ENCODE assay signal across 8 mouse cellular contexts in the genomic region with DNA sequence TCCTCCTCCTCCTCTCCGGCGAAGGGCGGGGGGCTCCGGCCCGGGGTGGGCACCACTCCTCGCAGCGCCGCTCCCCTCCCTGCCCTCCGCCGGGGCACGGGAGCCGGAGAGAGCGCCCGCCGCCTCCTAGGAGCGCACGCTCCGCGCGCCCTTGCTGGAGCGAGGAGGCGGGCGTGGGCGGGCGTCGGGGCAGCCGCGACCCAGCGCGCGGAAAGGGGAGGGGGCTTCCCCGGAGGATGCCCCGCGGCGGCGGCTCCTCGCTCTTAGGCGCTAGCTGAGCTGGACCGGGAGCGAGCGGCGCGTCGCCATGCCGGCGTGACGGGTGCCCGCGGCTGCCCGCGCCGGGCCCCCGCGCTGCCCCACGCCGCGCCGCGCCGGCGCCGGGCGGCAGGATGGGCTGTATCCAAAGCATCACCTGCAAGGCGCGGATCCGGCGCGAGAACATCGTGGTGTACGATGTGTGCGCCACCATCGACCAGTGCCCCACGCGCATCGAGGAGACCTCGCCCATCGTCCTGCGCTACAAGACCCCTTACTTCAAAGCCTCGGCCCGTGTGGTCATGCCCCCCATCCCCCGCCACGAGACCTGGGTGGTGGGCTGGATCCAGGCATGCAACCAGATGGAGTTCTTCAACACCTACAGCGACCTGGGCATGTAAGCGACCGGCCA. TPM values are rescaled to one million over a fixed set of nuclear protein-coding genes. Genes with fewer than 3 reads are reported as not detected.
A peak's percentile ranks its signal among the peaks of the same experiment; 100 is the strongest.
DNase-seq lines count a peak whose midpoint lies in the region; ATAC-seq lines count a peak whose summit lies in the region.

Gene Fam78b (plus strand): TSS at position 244 of the 670 bp plus-strand sequence.

- peak within 1 kb of the TSS; percentile 81 for H3K9ac ChIP-seq in forebrain, embryonic 16.5 days (replicated peaks; ENCODE audit: low read depth, low read length)
- H3K9ac ChIP-seq in intestine, embryonic 16.5 days (ENCODE audit: low read depth, low read length), result peak within 1 kb of the TSS; percentile 78
- H3K9ac ChIP-seq in limb, embryonic 15.5 days, result peak within 1 kb of the TSS; percentile 50
- H3K9ac ChIP-seq in neural tube, embryonic 15.5 days (replicated peaks), result peak within 1 kb of the TSS; percentile 84

- peak within 1 kb of the TSS; percentile 83 for H3K4me2 ChIP-seq in forebrain, embryonic 16.5 days (ENCODE audit: low read length)
- H3K4me2 ChIP-seq in intestine, embryonic 16.5 days (ENCODE audit: low read depth, low read length), result peak within 1 kb of the TSS; percentile 97
- peak within 1 kb of the TSS; percentile 96 for H3K4me2 ChIP-seq in limb, embryonic 15.5 days
- peak within 1 kb of the TSS; percentile 80 for H3K4me2 ChIP-seq in neural tube, embryonic 15.5 days

- peak within 1 kb of the TSS; percentile 63 for H3K27ac ChIP-seq in brown adipose tissue, adult 24 weeks (replicated peaks; ENCODE audit: low read depth, low read length)
- H3K27ac ChIP-seq in forebrain, embryonic 16.5 days (ENCODE audit: low read length), result peak within 1 kb of the TSS; percentile 88
- peak within 1 kb of the TSS; percentile 28 for H3K27ac ChIP-seq in intestine, embryonic 16.5 days (ENCODE audit: low read length)
- H3K27ac ChIP-seq in limb, embryonic 15.5 days, result no peak within 1 kb of the TSS
- H3K27ac ChIP-seq in neural tube, embryonic 15.5 days (replicated peaks), result peak within 1 kb of the TSS; percentile 96

- DNase-seq in heart, adult 11 months, result peak; percentile 94
- no peak for DNase-seq in heart, postnatal 14 days

- H3K27me3 ChIP-seq in forebrain, embryonic 16.5 days (replicated peaks; ENCODE audit: control insufficient read depth, insufficient read depth, low read length), result no peaks in the 10 kb centered on the region
- H3K27me3 ChIP-seq in intestine, embryonic 16.5 days (replicated peaks; ENCODE audit: control insufficient read depth, insufficient read depth, low read length), result peaks cover 18% of the 10 kb centered on the region
- peaks cover 33% of the 10 kb centered on the region for H3K27me3 ChIP-seq in limb, embryonic 15.5 days
- no peaks in the 10 kb centered on the region for H3K27me3 ChIP-seq in neural tube, embryonic 15.5 days (replicated peaks)

- H3K36me3 ChIP-seq in forebrain, embryonic 16.5 days (ENCODE audit: control insufficient read depth, insufficient read depth), result no peaks in the 10 kb centered on the region
- no peaks in the 10 kb centered on the region for H3K36me3 ChIP-seq in intestine, embryonic 16.5 days (ENCODE audit: control insufficient read depth, insufficient read depth, low read length)
- no peaks in the 10 kb centered on the region for H3K36me3 ChIP-seq in limb, embryonic 15.5 days
- no peaks in the 10 kb centered on the region for H3K36me3 ChIP-seq in neural tube, embryonic 15.5 days

- peaks cover 13% of the 10 kb centered on the region for H3K4me1 ChIP-seq in brown adipose tissue, adult 24 weeks (ENCODE audit: control insufficient read depth, insufficient read depth, insufficient read length, low read length)
- H3K4me1 ChIP-seq in forebrain, embryonic 16.5 days (replicated peaks; ENCODE audit: control insufficient read depth, insufficient read depth, low read length), result peaks cover 19% of the 10 kb centered on the region
- H3K4me1 ChIP-seq in intestine, embryonic 16.5 days (ENCODE audit: control insufficient read depth, insufficient read depth, low read length), result 0 out of 2 replicates have a peak, but pooled peaks cover 4% of the 10 kb centered on the region
- peaks cover 16% of the 10 kb centered on the region for H3K4me1 ChIP-seq in limb, embryonic 15.5 days
- H3K4me1 ChIP-seq in neural tube, embryonic 15.5 days, result peaks cover 35% of the 10 kb centered on the region

- ATAC-seq in forebrain, embryonic 16.5 days, result peak; percentile 76
- ATAC-seq in intestine, embryonic 16.5 days, result peak; percentile 59
- ATAC-seq in limb, embryonic 15.5 days (ENCODE audit: insufficient number of reproducible peaks, low FRiP score, low TSS enrichment, low read depth), result no peak
- peak; percentile 83 for ATAC-seq in neural tube, embryonic 15.5 days (ENCODE audit: low FRiP score)
- no peak for ATAC-seq in monocyte, adult 5-6 weeks (replicated peaks; ENCODE audit: insufficient number of reproducible peaks, low FRiP score, low TSS enrichment, poor library complexity, severe bottlenecking)

- under 1% methylated on average over 48 of the region's 85 CpGs for WGBS in forebrain, embryonic 16.5 days
- WGBS in intestine, embryonic 16.5 days, result under 1% methylated on average over 66 of the region's 85 CpGs
- WGBS in limb, embryonic 15.5 days, result 1% methylated on average over 33 of the region's 85 CpGs
- WGBS in neural tube, embryonic 15.5 days, result under 1% methylated on average over 53 of the region's 85 CpGs

- intact Hi-C loops in heart, postnatal 14 days (cut with DNase I), result loop anchor here (5.0 to 10.0 kb wide), 4 partner anchors 66 to 346 kb away; partner anchors contain the start of gene Aldh9a1

- peak within 1 kb of the TSS; percentile 80 for H3K4me3 ChIP-seq in brown adipose tissue, adult 24 weeks (ENCODE audit: insufficient read depth, low read depth, low read length)
- peak within 1 kb of the TSS; percentile 63 for H3K4me3 ChIP-seq in forebrain, embryonic 16.5 days (replicated peaks; ENCODE audit: low read length)
- peak within 1 kb of the TSS; percentile 75 for H3K4me3 ChIP-seq in intestine, embryonic 16.5 days (ENCODE audit: low read length)
- peak within 1 kb of the TSS; percentile 69 for H3K4me3 ChIP-seq in limb, embryonic 15.5 days
- peak within 1 kb of the TSS; percentile 76 for H3K4me3 ChIP-seq in neural tube, embryonic 15.5 days (replicated peaks)

- H3K9me3 ChIP-seq in forebrain, embryonic 16.5 days (ENCODE audit: control insufficient read depth, low read length), result no peaks in the 10 kb centered on the region
- no peaks in the 10 kb centered on the region for H3K9me3 ChIP-seq in intestine, embryonic 16.5 days (ENCODE audit: control insufficient read depth, low read length)
- no peaks in the 10 kb centered on the region for H3K9me3 ChIP-seq in limb, embryonic 15.5 days
- H3K9me3 ChIP-seq in neural tube, embryonic 15.5 days (replicated peaks), result no peaks in the 10 kb centered on the region

RNA-seq across cellular contexts. Expression of gene Fam78b, which starts in this region (rescaled TPM):
- 1 to 10 TPM; 4.5 to 5.4 TPM for total RNA-seq in heart, postnatal 14 days (2021)
- 5.0 and 8.0 TPM in 2 replicates for polyA plus RNA-seq in brown adipose tissue, adult 24 weeks (2012; ENCODE audit: insufficient read depth, insufficient read length, missing spikeins)
- polyA plus RNA-seq in forebrain, embryonic 16.5 days (2015; fragmentation: Nextera tagmentation; extraction: Ambion mirVana), result 6.7 and 6.9 TPM in 2 replicates
- polyA plus RNA-seq in intestine, embryonic 16.5 days (2015; fragmentation: Nextera tagmentation; extraction: Ambion mirVana), result 0.54 and 0.71 TPM in 2 replicates
- polyA plus RNA-seq in limb, embryonic 15.5 days (2015; fragmentation: Nextera tagmentation; extraction: Ambion mirVana), result 0.44 and 0.74 TPM in 2 replicates
- 8.7 and 9.3 TPM in 2 replicates for polyA plus RNA-seq in neural tube, embryonic 15.5 days (2015; fragmentation: Nextera tagmentation; extraction: Ambion mirVana)
- 2.5 to 8.2 TPM (median 7.3 TPM) in 3 replicates for total RNA-seq in monocyte, adult 5-6 weeks (2017)

Comparison
In these comparisons a context has a peak if more than half of its experiments do, and no peak if none do; other contexts are left out.
1. Peak in ATAC-seq, H3K4me3 ChIP-seq, H3K27ac ChIP-seq, H3K9ac ChIP-seq and H3K4me2 ChIP-seq in intestine, embryonic 16.5 days; RNA of the gene not detected or under 1 TPM.
2. ATAC-seq: peak in forebrain, embryonic 16.5 days (single experiment) and neural tube, embryonic 15.5 days (single experiment); none in limb, embryonic 15.5 days (single experiment) and monocyte, adult 5-6 weeks (single experiment).
3. Peak in every context shown above with its lines, with median percentiles within 50 percentile points of each other: H3K4me3 ChIP-seq, H3K4me2 ChIP-seq and H3K9ac ChIP-seq.